Mouse (Mus musculus): Measurements from ENCODE around the gene Nos3.

Gene Nos3

GRCm38 (mm10) chr5:24346313-24346712 lies 18.3 kb upstream of the Nos3 start:
- no peak for DNase-seq

GRCm38 (mm10) chr5:24347186-24347875 lies 17.3 kb upstream of the Nos3 start:
- DNase-seq, result no peak

- peak; percentile 63 for DNase-seq
These were observed 16.5 kb upstream of the Nos3 start for GRCm38 (mm10) chr5:24348128-24348527.

GRCm38 (mm10) chr5:24348546-24348945 lies 16.1 kb upstream of the Nos3 start:
- DNase-seq, result no peak

GRCm38 (mm10) chr5:24350073-24350472 lies 14.5 kb upstream of the Nos3 start:
- no peak for DNase-seq

GRCm38 (mm10) chr5:24350531-24351250 lies 13.9 kb upstream of the Nos3 start:
- no peak for DNase-seq

GRCm38 (mm10) chr5:24351278-24351677 lies 13.3 kb upstream of the Nos3 start, which contains the start of gene Kcnh2:
TSS of gene Kcnh2 (minus strand) at chr5:24351604.
- DNase-seq, result no peak

GRCm38 (mm10) chr5:24351701-24352171 lies 12.9 kb upstream of the Nos3 start:
- peak; percentile 92 for DNase-seq

GRCm38 (mm10) chr5:24352251-24352859 lies 12.3 kb upstream of the Nos3 start:
- no peak for DNase-seq

GRCm38 (mm10) chr5:24353327-24353726 lies 11.3 kb upstream of the Nos3 start:
- no peak for DNase-seq

GRCm38 (mm10) chr5:24356764-24357163 lies 7.8 kb upstream of the Nos3 start:
- no peak for DNase-seq

- peak; percentile 58 for DNase-seq
These were observed 7.1 kb upstream of the Nos3 start for GRCm38 (mm10) chr5:24357461-24357860.

- peak; percentile 81 for DNase-seq
These were observed 3.7 kb upstream of the Nos3 start for GRCm38 (mm10) chr5:24360792-24361454.

GRCm38 (mm10) chr5:24363467-24363866 lies 1.1 kb upstream of the Nos3 start:
- DNase-seq, result no peak

- DNase-seq, result no peak
These were observed 549 bp upstream of the Nos3 start for GRCm38 (mm10) chr5:24364061-24364460.

GRCm38 (mm10) chr5:24364963-24365362 lies 353 bp downstream of the Nos3 start:
- no peak for DNase-seq

GRCm38 (mm10) chr5:24365528-24365927 lies 918 bp downstream of the Nos3 start:
- no peak for DNase-seq

- no peak for DNase-seq
These were observed 1.8 kb downstream of the Nos3 start for GRCm38 (mm10) chr5:24366426-24366825.

GRCm38 (mm10) chr5:24369767-24370166 lies 5.2 kb downstream of the Nos3 start:
- no peak for DNase-seq

- DNase-seq, result no peak
These were observed 9.2 kb downstream of the Nos3 start for GRCm38 (mm10) chr5:24373807-24374206.

- DNase-seq, result no peak
These were observed 9.6 kb downstream of the Nos3 start for GRCm38 (mm10) chr5:24374216-24374615.

GRCm38 (mm10) chr5:24374666-24375328 lies 10.2 kb downstream of the Nos3 start:
- DNase-seq, result no peak

- DNase-seq, result no peak
These were observed 14.1 kb downstream of the Nos3 start for GRCm38 (mm10) chr5:24378700-24379099.
